Mouse (Mus musculus): Measurements from ENCODE around the gene Cpm.

Gene Cpm

GRCm38 (mm10) chr10:117684298-117685170, 55.2 kb downstream of the Cpm start:
- CTCF ChIA-PET: interaction anchor here (0.5 kb wide), 1 partner anchor 544 kb away, joined by 3 read pairs; no protein-coding TSS in a partner anchor

- CTCF ChIA-PET: interaction anchor here (0.7 kb wide), 2 partner anchors 232 to 1471 kb away, joined by 3 to 6 read pairs; no protein-coding TSS in a partner anchor
Observed at GRCm38 (mm10) chr10:117685171-117685848, 56.0 kb downstream of the Cpm start.

GRCm38 (mm10) chr10:117685849-117686591, 56.7 kb downstream of the Cpm start:
- CTCF ChIA-PET: interaction anchor here (0.5 to 0.7 kb wide), 3 partner anchors 232 to 1471 kb away, joined by 3 to 6 read pairs (median 3); no protein-coding TSS in a partner anchor

- CTCF ChIA-PET: interaction anchor here (0.5 kb wide), 1 partner anchor 30 kb away, joined by 4 read pairs; no protein-coding TSS in a partner anchor
Observed at GRCm38 (mm10) chr10:117687018-117687417, 57.7 kb downstream of the Cpm start.

GRCm38 (mm10) chr10:117687577-117687976, 58.3 kb downstream of the Cpm start:
- CTCF ChIA-PET: interaction anchor here (0.7 kb wide), 1 partner anchor 222 kb away, joined by 12 read pairs; no protein-coding TSS in a partner anchor

GRCm38 (mm10) chr10:117688204-117689151, 59.2 kb downstream of the Cpm start:
- CTCF ChIA-PET: interaction anchor here (0.7 kb wide), 1 partner anchor 223 kb away, joined by 12 read pairs; no protein-coding TSS in a partner anchor

- CTCF ChIA-PET: interaction anchor here (1.1 kb wide), 1 partner anchor 36 kb away, joined by 3 read pairs; no protein-coding TSS in a partner anchor
Observed at GRCm38 (mm10) chr10:117689297-117690100, 60.2 kb downstream of the Cpm start.

GRCm38 (mm10) chr10:117690101-117690352, 60.7 kb downstream of the Cpm start:
- CTCF ChIA-PET: interaction anchor here (1.1 kb wide), 1 partner anchor 37 kb away, joined by 3 read pairs; no protein-coding TSS in a partner anchor

- CTCF ChIA-PET: no interaction called here
Observed at GRCm38 (mm10) chr10:117690770-117691296, 61.5 kb downstream of the Cpm start.

- CTCF ChIA-PET: no interaction called here
Observed at GRCm38 (mm10) chr10:117691389-117691968, 62.2 kb downstream of the Cpm start.

- CTCF ChIA-PET: no interaction called here
Observed at GRCm38 (mm10) chr10:117692173-117692572, 62.9 kb downstream of the Cpm start.

- CTCF ChIA-PET: no interaction called here
Observed at GRCm38 (mm10) chr10:117692953-117693352, 63.7 kb downstream of the Cpm start.

GRCm38 (mm10) chr10:117694255-117694953, 65.1 kb downstream of the Cpm start:
- CTCF ChIA-PET: no interaction called here

GRCm38 (mm10) chr10:117695027-117695426, 65.7 kb downstream of the Cpm start:
- CTCF ChIA-PET: no interaction called here

GRCm38 (mm10) chr10:117695605-117696004, 66.3 kb downstream of the Cpm start:
- CTCF ChIA-PET: no interaction called here

- CTCF ChIA-PET: no interaction called here
Observed at GRCm38 (mm10) chr10:117696021-117696826, 66.9 kb downstream of the Cpm start.

GRCm38 (mm10) chr10:117696827-117697560, 67.7 kb downstream of the Cpm start:
- CTCF ChIA-PET: no interaction called here
